Mouse (Mus musculus) liver, embryonic 14.5 days (tissue): ENCODE results near the gene Exosc3. TPM values are rescaled to one million over a fixed set of nuclear protein-coding genes. Genes with fewer than 3 reads are reported as not detected.

Source experiments
- ATAC-seq: fragments of 200-750 bp; cut with Nextera tagmentation; 2 replicates; pipeline ENCODE4 v1.8.0; 2017; ENCODE audit warnings: moderate number of reproducible peaks, mild to moderate bottlenecking, moderate library complexity; ENCODE audit not compliant: insufficient read depth
- DNase-seq, 3 experiments: peaks; one replicate each; pipeline ENCODE4 v3.0.0-alpha.2; 2012 to 2013; ENCODE audit warnings: low read depth in 3 of 3, low spot score in 3 of 3
- H3K27ac ChIP-seq: fragments of 300-500 bp; sonication (generic); 2 replicates; pipeline ENCODE4 v1.5.1; 2014; ENCODE audit warnings: moderate library complexity, mild to moderate bottlenecking, control low read depth, inconsistent platforms
- H3K27me3 ChIP-seq: fragments of 300-500 bp; sonication (generic); 2 replicates; pipeline ENCODE4 v1.6.1; 2014; ENCODE audit warnings: mild to moderate bottlenecking, low read length, moderate library complexity; ENCODE audit not compliant: control insufficient read depth, insufficient read depth
- H3K36me3 ChIP-seq: fragments of 300-500 bp; sonication (generic); replicated peaks from 2 replicates; pipeline ENCODE4 v1.6.1; 2014; ENCODE audit warnings: low read depth; ENCODE audit not compliant: control insufficient read depth, insufficient read depth
- H3K4me1 ChIP-seq, 2 experiments: fragments of 200-500 bp in 1 of 2; fragments of 300-500 bp in 1 of 2; sonication (generic) in 1 of 2; replicated peaks; 2 replicates each; pipeline ENCODE4 v1.6.1; 2012 to 2014; ENCODE audit warnings: antibody characterized with exemption in 1 of 2, inconsistent platforms in 1 of 2, low read length in 1 of 2; ENCODE audit not compliant: control insufficient read depth in 2 of 2, insufficient read depth in 2 of 2
- H3K4me2 ChIP-seq: fragments of 300-500 bp; sonication (generic); 2 replicates; pipeline ENCODE4 v1.6.1; 2014; ENCODE audit warnings: low read depth, mild to moderate bottlenecking, control low read depth, moderate library complexity
- H3K4me3 ChIP-seq, 2 experiments: fragments of 200-500 bp in 1 of 2; fragments of 300-500 bp in 1 of 2; sonication (generic) in 1 of 2; 2 replicates each; pipeline ENCODE4 v1.5.1; 2012 to 2014; ENCODE audit warnings: low read depth in 2 of 2, low read length in 2 of 2, mild to moderate bottlenecking in 2 of 2, control low read depth in 1 of 2, inconsistent platforms in 1 of 2, moderate library complexity in 1 of 2; ENCODE audit not compliant: insufficient read depth in 1 of 2
- H3K9ac ChIP-seq: fragments of 300-500 bp; sonication (generic); replicated peaks from 2 replicates; pipeline ENCODE4 v1.6.1; 2014; ENCODE audit warnings: mild to moderate bottlenecking, control low read depth, moderate library complexity
- H3K9me3 ChIP-seq: fragments of 300-500 bp; sonication (generic); 2 replicates; pipeline ENCODE4 v1.6.1; 2016; ENCODE audit warnings: low read length, mixed read lengths; ENCODE audit not compliant: control insufficient read depth
- CTCF ChIP-seq: IDR thresholded peaks from 2 replicates; pipeline ENCODE4 v1.5.1; 2016; ENCODE audit warnings: antibody characterized with exemption, low read depth, control low read depth
- EP300 ChIP-seq: IDR thresholded peaks from 2 replicates; pipeline ENCODE4 v1.6.1; 2016; ENCODE audit warnings: antibody characterized with exemption, low read depth
- WGBS: fragments of 180-500 bp; shearing (Covaris S2); extraction: QIAGEN DNeasy Blood & Tissue Kit; methylation state at CpG from one replicate; pipeline ENCODE4 v1.1.7; 2014; ENCODE audit not compliant: insufficient replicate concordance; 5-methylcytosine and 5-hydroxymethylcytosine counted together
- polyA plus RNA-seq, 2 experiments: library from polyadenylated mRNA; depleted of rRNA in 1 of 2; stranded (reverse) in 1 of 2; unstranded in 1 of 2; fragments of >200 nt; fragmentation: Nextera tagmentation in 1 of 2; extraction: Ambion mirVana in 1 of 2; gene quantifications; 2 replicates each; pipeline versions ENCODE4 v1.2.1 to v1.2.3; 2012 to 2014

Exosc3 gene
- polyA plus RNA-seq, 2 experiments, result 31.6 to 57.2 TPM

GRCm38 (mm10) chr4:45376573-45376972 is 34.0 kb upstream of the Exosc3 start:
- Histone ChIP-seq H3K36me3 (peaks cover 34% of the 10 kb centered on the region), H3K4me1 (no peaks in the 10 kb centered on the region), H3K4me3 (no peak overlapping the region), H3K4me2 (no peak overlapping the region), H3K9ac (no peak overlapping the region), H3K9me3 (no peaks in the 10 kb centered on the region), H3K27ac (no peak overlapping the region), H3K27me3 (no peaks in the 10 kb centered on the region)
- 77% methylated on average over 4 of the region's 4 CpGs for WGBS
- DNase-seq (no peak), ATAC-seq (no peak)
- no peak for TF ChIP-seq CTCF
- TF ChIP-seq EP300, result no peak

GRCm38 (mm10) chr4:45374879-45375278 is 32.3 kb upstream of the Exosc3 start:
- Histone ChIP-seq H3K9me3 (no peaks in the 10 kb centered on the region), H3K4me3 (no peak overlapping the region), H3K9ac (no peak overlapping the region), H3K27me3 (no peaks in the 10 kb centered on the region), H3K4me1 (no peaks in the 10 kb centered on the region), H3K4me2 (no peak overlapping the region), H3K36me3 (peaks cover 43% of the 10 kb centered on the region), H3K27ac (no peak overlapping the region)
- ATAC-seq (no peak), DNase-seq (no peak)
- TF ChIP-seq CTCF, result no peak
- no peak for TF ChIP-seq EP300
- 82% methylated on average over 5 of the region's 5 CpGs for WGBS

- DNase-seq (no peak), ATAC-seq (no peak)
- Histone ChIP-seq H3K4me3 (no peak overlapping the region), H3K9ac (no peak overlapping the region), H3K4me2 (no peak overlapping the region), H3K4me1 (no peaks in the 10 kb centered on the region), H3K27me3 (no peaks in the 10 kb centered on the region), H3K27ac (no peak overlapping the region), H3K9me3 (no peaks in the 10 kb centered on the region), H3K36me3 (peaks cover 40% of the 10 kb centered on the region)
- TF ChIP-seq CTCF, result no peak
- TF ChIP-seq EP300, result no peak
- 73% methylated on average over 3 of the region's 3 CpGs for WGBS
Observed at GRCm38 (mm10) chr4:45371261-45371660, 28.7 kb upstream of the Exosc3 start.

GRCm38 (mm10) chr4:45356653-45357052 is 14.1 kb upstream of the Exosc3 start:
- Histone ChIP-seq H3K27me3 (no peaks in the 10 kb centered on the region), H3K4me3 (no peak overlapping the region), H3K27ac (no peak overlapping the region), H3K36me3 (peaks cover 20% of the 10 kb centered on the region), H3K9me3 (no peaks in the 10 kb centered on the region), H3K4me2 (no peak overlapping the region), H3K9ac (no peak overlapping the region), H3K4me1 (no peaks in the 10 kb centered on the region)
- 72% methylated on average over 3 of the region's 3 CpGs for WGBS
- TF ChIP-seq EP300 (no peak), CTCF (no peak)
- DNase-seq (no peak), ATAC-seq (no peak)

- Histone ChIP-seq H3K4me3 (peak within 1 kb of the TSS; percentile 73 to 99), H3K27me3 (no peaks in the 10 kb centered on the region), H3K4me1 (peaks cover 7 to 8% of the 10 kb centered on the region in 2 experiments), H3K9me3 (no peaks in the 10 kb centered on the region), H3K36me3 (no peaks in the 10 kb centered on the region; the same call in none of the 2 replicates), H3K9ac (peak within 1 kb of the TSS; percentile 99), H3K27ac (peak within 1 kb of the TSS; percentile 92), H3K4me2 (peak within 1 kb of the TSS; percentile 92)
- ATAC-seq, result peak; percentile 90
- 1% methylated on average over 42 of the region's 42 CpGs for WGBS
- DNase-seq, result peak; percentile 79 to 83 (median 83)
- TF ChIP-seq EP300 (peak; percentile 28; the same call in 1 of the 2 replicates), CTCF (peak; percentile 74)
Observed at GRCm38 (mm10) chr4:45341669-45342249, 773 bp downstream of the Exosc3 start, which contains the start of gene Dcaf10. Dcaf10 (plus strand) TSS chr4:45342101.
